Mouse (Mus musculus): ENCODE results near the gene Nup210.

DNA sequence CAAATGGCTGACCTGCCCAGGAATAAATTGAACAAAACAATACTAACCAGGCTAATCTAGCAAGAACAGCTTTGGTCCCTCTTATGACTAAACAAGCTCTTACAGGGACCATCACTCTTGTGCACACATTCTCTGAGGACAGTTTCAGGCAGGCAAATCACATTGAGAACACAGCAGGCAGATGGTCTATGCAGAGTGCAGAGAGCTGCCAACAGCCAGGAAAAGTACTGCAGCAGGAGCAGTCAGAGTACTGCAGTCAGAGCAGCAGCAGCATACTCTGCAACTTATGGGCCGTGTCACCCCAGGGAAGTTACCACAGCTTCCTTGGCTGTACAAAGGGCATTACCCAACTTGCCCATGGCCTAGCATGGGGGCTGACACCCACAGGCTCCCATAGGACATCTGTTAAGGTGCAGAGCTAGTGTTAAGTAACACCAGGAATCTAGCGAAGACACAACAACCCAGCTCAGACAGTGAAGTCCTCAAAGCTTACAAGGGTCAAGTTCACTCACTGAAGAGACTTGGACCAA, 21.5 kb downstream of the Nup210 start:
- no peak for TF ChIP-seq CTCF (IDR thresholded peaks at IDR 0.05; ENCODE audit: control insufficient read depth, insufficient read depth, insufficient read length)
- no peak for TF ChIP-seq MAX (IDR thresholded peaks at IDR 0.05)
- no peak for TF ChIP-seq MYOD1 (IDR thresholded peaks at IDR 0.05; ENCODE audit: control insufficient read depth, insufficient read length, low read depth)
- no peak for TF ChIP-seq FOSL1 (IDR thresholded peaks at IDR 0.05; ENCODE audit: insufficient read depth, low read length, poor library complexity, severe bottlenecking)
- TF ChIP-seq USF1 (IDR thresholded peaks at IDR 0.05; ENCODE audit: low read depth), result no peak
- no peak for TF ChIP-seq MYOG (IDR thresholded peaks at IDR 0.05; ENCODE audit: control insufficient read depth, extremely low read depth, insufficient read length)

Data from C2C12 (cell line).